Mouse (Mus musculus): ENCODE data around the gene Frrs1l. TPM values are rescaled to one million over a fixed set of nuclear protein-coding genes. Genes with fewer than 3 reads are reported as not detected.

The Frrs1l gene
- polyA plus RNA-seq, 1 experiment from 2014 or later = 25.3 TPM

GRCm38 (mm10) chr4:57001437-57001836, 11.2 kb upstream of the Frrs1l start:
- Histone ChIP-seq H3K27ac (ENCODE audit: low read length) (no peak overlapping the region), H3K9me3 (ENCODE audit: control insufficient read depth, low read length) (no peaks in the 10 kb centered on the region), H3K4me3 (replicated peaks; ENCODE audit: low read length) (no peak overlapping the region), H3K4me1 (replicated peaks; ENCODE audit: control insufficient read depth, insufficient read depth, low read length) (peaks cover 5% of the 10 kb centered on the region; the same call in 1 of the 2 replicates), H3K36me3 (ENCODE audit: control insufficient read depth, insufficient read depth) (no peaks in the 10 kb centered on the region), H3K4me2 (ENCODE audit: low read length) (no peak overlapping the region), H3K27me3 (replicated peaks; ENCODE audit: control insufficient read depth, insufficient read depth, low read length) (no peaks in the 10 kb centered on the region), H3K9ac (replicated peaks; ENCODE audit: low read depth, low read length) (no peak overlapping the region)
- no peak for ATAC-seq
- WGBS = 92% methylated on average over 2 of the region's 2 CpGs

GRCm38 (mm10) chr4:56993331-56993730, 3.1 kb upstream of the Frrs1l start:
- no peaks in the 10 kb centered on the region for H3K9me3 ChIP-seq (ENCODE audit: control insufficient read depth, low read length)
- WGBS = 87% methylated on average over 7 of the region's 7 CpGs
- H3K4me3 ChIP-seq (replicated peaks; ENCODE audit: low read length) = no peak overlapping the region
- peaks cover 12% of the 10 kb centered on the region for H3K4me1 ChIP-seq (replicated peaks; ENCODE audit: control insufficient read depth, insufficient read depth, low read length)
- H3K4me2 ChIP-seq (ENCODE audit: low read length) = no peak overlapping the region
- no peak overlapping the region for H3K27ac ChIP-seq (ENCODE audit: low read length)
- no peaks in the 10 kb centered on the region for H3K27me3 ChIP-seq (replicated peaks; ENCODE audit: control insufficient read depth, insufficient read depth, low read length)
- no peak overlapping the region for H3K9ac ChIP-seq (replicated peaks; ENCODE audit: low read depth, low read length)
- no peak for ATAC-seq
- no peaks in the 10 kb centered on the region for H3K36me3 ChIP-seq (ENCODE audit: control insufficient read depth, insufficient read depth)

GRCm38 (mm10) chr4:56991951-56992350, 1.8 kb upstream of the Frrs1l start:
- Histone ChIP-seq H3K4me1 (replicated peaks; ENCODE audit: control insufficient read depth, insufficient read depth, low read length) (peaks cover 12% of the 10 kb centered on the region), H3K9ac (replicated peaks; ENCODE audit: low read depth, low read length) (no peak overlapping the region), H3K36me3 (ENCODE audit: control insufficient read depth, insufficient read depth) (no peaks in the 10 kb centered on the region), H3K27me3 (replicated peaks; ENCODE audit: control insufficient read depth, insufficient read depth, low read length) (no peaks in the 10 kb centered on the region), H3K4me2 (ENCODE audit: low read length) (no peak overlapping the region), H3K4me3 (replicated peaks; ENCODE audit: low read length) (no peak overlapping the region), H3K9me3 (ENCODE audit: control insufficient read depth, low read length) (no peaks in the 10 kb centered on the region), H3K27ac (ENCODE audit: low read length) (no peak overlapping the region)
- no peak for ATAC-seq
- WGBS = 67% methylated on average over 2 of the region's 2 CpGs

GRCm38 (mm10) chr4:56989431-56990214, 568 bp downstream of the Frrs1l start:
- Histone ChIP-seq H3K36me3 (ENCODE audit: control insufficient read depth, insufficient read depth) (no peaks in the 10 kb centered on the region), H3K27ac (ENCODE audit: low read length) (peak overlapping the region; percentile 82), H3K9ac (replicated peaks; ENCODE audit: low read depth, low read length) (peak overlapping the region; percentile 85), H3K9me3 (ENCODE audit: control insufficient read depth, low read length) (no peaks in the 10 kb centered on the region), H3K4me2 (ENCODE audit: low read length) (peak overlapping the region; percentile 70), H3K27me3 (replicated peaks; ENCODE audit: control insufficient read depth, insufficient read depth, low read length) (no peaks in the 10 kb centered on the region), H3K4me3 (replicated peaks; ENCODE audit: low read length) (peak overlapping the region; percentile 69), H3K4me1 (replicated peaks; ENCODE audit: control insufficient read depth, insufficient read depth, low read length) (peaks cover 12% of the 10 kb centered on the region)
- under 1% methylated on average over 45 of the region's 45 CpGs for WGBS
- peak; percentile 81 for ATAC-seq

GRCm38 (mm10) chr4:56965586-56966179, 24.5 kb downstream of the Frrs1l start:
- H3K9ac ChIP-seq (replicated peaks; ENCODE audit: low read depth, low read length) = no peak overlapping the region
- no peak overlapping the region for H3K4me2 ChIP-seq (ENCODE audit: low read length)
- H3K9me3 ChIP-seq (ENCODE audit: control insufficient read depth, low read length) = no peaks in the 10 kb centered on the region
- H3K27me3 ChIP-seq (replicated peaks; ENCODE audit: control insufficient read depth, insufficient read depth, low read length) = no peaks in the 10 kb centered on the region
- no peak for ATAC-seq
- no peak overlapping the region for H3K4me3 ChIP-seq (replicated peaks; ENCODE audit: low read length)
- 78% methylated on average over 7 of the region's 7 CpGs for WGBS
- no peak overlapping the region for H3K27ac ChIP-seq (ENCODE audit: low read length)
- no peaks in the 10 kb centered on the region for H3K4me1 ChIP-seq (replicated peaks; ENCODE audit: control insufficient read depth, insufficient read depth, low read length)
- H3K36me3 ChIP-seq (ENCODE audit: control insufficient read depth, insufficient read depth) = peaks cover 9% of the 10 kb centered on the region

GRCm38 (mm10) chr4:56963687-56964086, 26.5 kb downstream of the Frrs1l start:
- no peaks in the 10 kb centered on the region for H3K4me1 ChIP-seq (replicated peaks; ENCODE audit: control insufficient read depth, insufficient read depth, low read length)
- no peak overlapping the region for H3K4me2 ChIP-seq (ENCODE audit: low read length)
- no peaks in the 10 kb centered on the region for H3K27me3 ChIP-seq (replicated peaks; ENCODE audit: control insufficient read depth, insufficient read depth, low read length)
- no peak overlapping the region for H3K4me3 ChIP-seq (replicated peaks; ENCODE audit: low read length)
- no peak for ATAC-seq
- no peak overlapping the region for H3K27ac ChIP-seq (ENCODE audit: low read length)
- 92% methylated on average over 6 of the region's 6 CpGs for WGBS
- H3K9ac ChIP-seq (replicated peaks; ENCODE audit: low read depth, low read length) = no peak overlapping the region
- no peaks in the 10 kb centered on the region for H3K9me3 ChIP-seq (ENCODE audit: control insufficient read depth, low read length)
- peaks cover 9% of the 10 kb centered on the region for H3K36me3 ChIP-seq (ENCODE audit: control insufficient read depth, insufficient read depth)

- Histone ChIP-seq H3K27me3 (replicated peaks; ENCODE audit: control insufficient read depth, insufficient read depth, low read length) (no peaks in the 10 kb centered on the region), H3K9ac (replicated peaks; ENCODE audit: low read depth, low read length) (no peak overlapping the region), H3K4me1 (replicated peaks; ENCODE audit: control insufficient read depth, insufficient read depth, low read length) (no peaks in the 10 kb centered on the region), H3K9me3 (ENCODE audit: control insufficient read depth, low read length) (no peaks in the 10 kb centered on the region), H3K4me2 (ENCODE audit: low read length) (no peak overlapping the region), H3K36me3 (ENCODE audit: control insufficient read depth, insufficient read depth) (peaks cover 2% of the 10 kb centered on the region), H3K27ac (ENCODE audit: low read length) (no peak overlapping the region), H3K4me3 (replicated peaks; ENCODE audit: low read length) (no peak overlapping the region)
- no peak for ATAC-seq
- 80% methylated on average over 12 of the region's 12 CpGs for WGBS
Measured at GRCm38 (mm10) chr4:56961320-56961925, 28.8 kb downstream of the Frrs1l start.

- no peaks in the 10 kb centered on the region for H3K4me1 ChIP-seq (replicated peaks; ENCODE audit: control insufficient read depth, insufficient read depth, low read length)
- H3K36me3 ChIP-seq (ENCODE audit: control insufficient read depth, insufficient read depth) = peaks cover 2% of the 10 kb centered on the region
- H3K4me3 ChIP-seq (replicated peaks; ENCODE audit: low read length) = no peak overlapping the region
- WGBS = 74% methylated on average over 9 of the region's 9 CpGs
- no peak for ATAC-seq
- H3K4me2 ChIP-seq (ENCODE audit: low read length) = no peak overlapping the region
- no peak overlapping the region for H3K9ac ChIP-seq (replicated peaks; ENCODE audit: low read depth, low read length)
- no peak overlapping the region for H3K27ac ChIP-seq (ENCODE audit: low read length)
- H3K9me3 ChIP-seq (ENCODE audit: control insufficient read depth, low read length) = no peaks in the 10 kb centered on the region
- H3K27me3 ChIP-seq (replicated peaks; ENCODE audit: control insufficient read depth, insufficient read depth, low read length) = no peaks in the 10 kb centered on the region
Measured at GRCm38 (mm10) chr4:56957518-56957917, 32.7 kb downstream of the Frrs1l start.

GRCm38 (mm10) chr4:56953235-56953634, 37.0 kb downstream of the Frrs1l start:
- Histone ChIP-seq H3K4me1 (replicated peaks; ENCODE audit: control insufficient read depth, insufficient read depth, low read length) (no peaks in the 10 kb centered on the region), H3K27me3 (replicated peaks; ENCODE audit: control insufficient read depth, insufficient read depth, low read length) (no peaks in the 10 kb centered on the region), H3K36me3 (ENCODE audit: control insufficient read depth, insufficient read depth) (no peaks in the 10 kb centered on the region), H3K9ac (replicated peaks; ENCODE audit: low read depth, low read length) (no peak overlapping the region), H3K27ac (ENCODE audit: low read length) (no peak overlapping the region), H3K9me3 (ENCODE audit: control insufficient read depth, low read length) (no peaks in the 10 kb centered on the region), H3K4me3 (replicated peaks; ENCODE audit: low read length) (no peak overlapping the region), H3K4me2 (ENCODE audit: low read length) (no peak overlapping the region)
- WGBS = 68% methylated on average over 6 of the region's 6 CpGs
- no peak for ATAC-seq
